Mouse (Mus musculus) midbrain, postnatal 0 days (tissue): ENCODE measurements around the gene Gm20852. TPM values are rescaled to one million over a fixed set of nuclear protein-coding genes. Genes with fewer than 3 reads are reported as not detected.
"Not testable (repeated sequence)": the region's sequence is repeated elsewhere in the genome, so short reads cannot be mapped to it uniquely, and the experiment has no call there.

Source experiments
- ATAC-seq: fragments of 200-750 bp; cut with Nextera tagmentation; 2 replicates; pipeline ENCODE4 v1.8.0; 2017; ENCODE audit warnings: moderate number of reproducible peaks, mild to moderate bottlenecking, moderate TSS enrichment, moderate library complexity; ENCODE audit not compliant: low FRiP score
- DNase-seq: peaks from one replicate; pipeline ENCODE4 v3.0.0-alpha.2; 2015; ENCODE audit warnings: low spot score
- H3K27ac ChIP-seq: fragments of 300-500 bp; sonication (generic); 2 replicates; pipeline ENCODE4 v1.5.1; 2014; ENCODE audit warnings: low read depth, mild to moderate bottlenecking, low read length, mixed read lengths
- H3K27me3 ChIP-seq: fragments of 300-500 bp; sonication (generic); 2 replicates; pipeline ENCODE4 v1.6.1; 2014; ENCODE audit warnings: low read length, control low read depth, mixed read lengths; ENCODE audit not compliant: insufficient read depth
- H3K36me3 ChIP-seq: fragments of 300-500 bp; sonication (generic); 2 replicates; pipeline ENCODE4 v1.6.1; 2014; ENCODE audit warnings: low read length, control low read depth, mixed read lengths; ENCODE audit not compliant: insufficient read depth
- H3K4me1 ChIP-seq: fragments of 300-500 bp; sonication (generic); 2 replicates; pipeline ENCODE4 v1.6.1; 2014; ENCODE audit warnings: mild to moderate bottlenecking, control low read depth, antibody characterized with exemption, low read length, mixed read lengths; ENCODE audit not compliant: insufficient read depth
- H3K4me2 ChIP-seq: fragments of 300-500 bp; sonication (generic); 2 replicates; pipeline ENCODE4 v1.6.1; 2014; ENCODE audit warnings: low read depth, mild to moderate bottlenecking, low read length, mixed read lengths; ENCODE audit not compliant: poor library complexity, severe bottlenecking
- H3K4me3 ChIP-seq: fragments of 300-500 bp; sonication (generic); 2 replicates; pipeline ENCODE4 v1.5.1; 2014; ENCODE audit warnings: low read depth, mild to moderate bottlenecking, low read length, moderate library complexity
- H3K9ac ChIP-seq: fragments of 300-500 bp; sonication (generic); replicated peaks from 2 replicates; pipeline ENCODE4 v1.6.1; 2014; ENCODE audit warnings: mild to moderate bottlenecking, low read length, moderate library complexity, mixed read lengths; ENCODE audit not compliant: poor library complexity, severe bottlenecking
- H3K9me3 ChIP-seq: fragments of 300-500 bp; sonication (generic); 2 replicates; pipeline ENCODE4 v1.6.1; 2016; ENCODE audit warnings: low read length, control low read depth
- WGBS: fragments of 180-500 bp; shearing (Covaris S2); extraction: QIAGEN DNeasy Blood & Tissue Kit; methylation state at CpG from one replicate; pipeline ENCODE4 v1.1.7; 2014; 5-methylcytosine and 5-hydroxymethylcytosine counted together
- polyA plus RNA-seq: library from polyadenylated mRNA; unstranded; fragments of >200 nt; fragmentation: Nextera tagmentation; extraction: Ambion mirVana; gene quantifications from 2 replicates; pipeline ENCODE4 v1.2.1, GENCODE M21; 2015
- total RNA-seq: library from RNA; depleted of rRNA; stranded (reverse); fragments of >200 nt; gene quantifications from 2 replicates; pipeline ENCODE4 v1.2.3, GENCODE M21; 2014; rRNA removed

Gene Gm20852
- total RNA-seq = not detected in 2 replicates
- polyA plus RNA-seq = not detected in 2 replicates

DNA sequence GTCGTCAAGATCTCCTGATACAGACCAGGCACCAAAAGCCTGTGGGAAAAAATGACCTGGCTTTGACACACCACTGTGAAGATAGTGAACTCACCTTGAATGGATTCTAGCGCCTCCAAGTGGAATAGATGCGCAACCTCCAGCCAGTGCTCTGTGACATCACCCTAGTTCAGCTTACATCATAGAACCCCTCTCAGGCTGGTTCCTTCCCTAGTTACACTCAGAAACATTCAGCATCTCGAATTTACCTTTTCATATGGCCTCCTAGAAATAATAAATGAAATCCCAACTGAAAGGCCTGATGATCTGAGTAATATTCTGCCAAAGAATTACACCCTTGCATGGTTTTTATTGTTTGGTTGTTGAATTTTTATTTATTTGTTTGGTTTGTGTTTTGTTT is at the start of gene Gm20852:
TSS of gene Gm20852 (minus strand) at position 101 of the 400 bp plus-strand sequence.
- H3K4me1 ChIP-seq, H3K9me3 ChIP-seq, DNase-seq, H3K4me3 ChIP-seq, H3K27ac ChIP-seq, H3K36me3 ChIP-seq, H3K4me2 ChIP-seq, ATAC-seq, H3K9ac ChIP-seq, H3K27me3 ChIP-seq: not testable (repeated sequence)
- no CpG with 5 or more reads among the region's 4 CpGs for WGBS
